Mouse (Mus musculus): ENCODE data around the gene Olfr668.

DNA sequence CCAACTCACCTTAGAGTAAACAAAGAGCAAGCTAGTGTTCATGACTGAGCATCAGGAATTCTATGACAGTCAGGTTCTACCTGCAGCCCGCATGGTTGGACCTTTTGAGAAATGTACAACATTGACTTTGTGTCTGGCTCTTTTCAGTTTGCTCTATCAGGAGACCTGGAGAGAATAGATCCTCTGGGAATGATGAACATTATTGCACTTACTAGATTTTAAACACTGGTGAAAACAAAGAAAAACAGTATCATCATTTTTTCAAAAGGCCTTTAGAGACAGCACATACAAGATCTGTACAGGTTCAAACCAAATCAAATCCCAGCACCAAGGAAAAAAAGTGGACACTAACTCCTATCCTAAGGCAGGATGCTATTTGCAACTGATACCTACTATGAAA is 6.5 kb downstream of the Olfr668 start, which contains the start of gene Olfr667:
- TF ChIP-seq CTCF (IDR thresholded peaks at IDR 0.05; ENCODE audit: low read depth) (no peak), EP300 (IDR thresholded peaks at IDR 0.05; ENCODE audit: low read depth) (no peak)
